In the genomic region with DNA sequence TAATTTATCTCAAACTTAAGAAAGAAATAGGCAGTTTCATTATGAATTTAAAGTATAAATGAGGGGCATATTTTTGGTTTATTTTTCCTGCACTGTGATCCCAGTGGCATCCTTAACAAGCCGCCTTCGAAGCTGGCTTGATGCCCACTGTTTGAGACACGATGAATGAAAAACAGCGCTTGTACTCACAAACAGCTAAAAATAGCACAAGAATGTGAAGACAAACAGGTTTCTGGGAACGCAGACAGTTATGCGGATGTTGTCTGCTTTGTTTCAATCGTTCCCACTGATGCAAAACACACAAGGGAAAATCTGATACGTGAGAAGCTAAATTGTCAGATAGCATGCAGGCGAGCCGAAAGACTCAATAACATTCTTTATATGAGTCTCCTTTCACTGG, we compare ENCODE assay signal across 10 mouse cellular contexts.
DNase-seq lines count a peak whose midpoint lies in the region; ATAC-seq lines count a peak whose summit lies in the region.
"Had no signal": no experiment of that assay in that cellular context is flagged by ENCODE, and none has a peak within 500 bp of the region (broad histone marks: within the 10 kb centered on the region; RNA-seq: fewer than 3 reads in every experiment).

No protein-coding gene starts in this region.

- no peak for ATAC-seq in intestine, embryonic 14.5 days (replicated peaks; ENCODE audit: low FRiP score, low TSS enrichment, low read depth)
- ATAC-seq in intestine, embryonic 16.5 days: no peak
- ATAC-seq in embryonic facial prominence, embryonic 15.5 days (ENCODE audit: insufficient number of reproducible peaks, low FRiP score, low TSS enrichment, low read depth): no peak
- ATAC-seq: Patski had no signal

- no peaks in the 10 kb centered on the region for H3K4me1 ChIP-seq in intestine, embryonic 14.5 days (replicated peaks; ENCODE audit: control insufficient read depth, insufficient read depth, low read length)
- no peaks in the 10 kb centered on the region for H3K4me1 ChIP-seq in intestine, embryonic 16.5 days (ENCODE audit: control insufficient read depth, insufficient read depth, low read length)
- H3K4me1 ChIP-seq in embryonic facial prominence, embryonic 15.5 days: no peaks in the 10 kb centered on the region
- H3K4me1 ChIP-seq: liver, embryonic 15.5 days had no signal

- no peak overlapping the region for H3K27ac ChIP-seq in intestine, embryonic 14.5 days (ENCODE audit: low read depth)
- H3K27ac ChIP-seq in intestine, embryonic 16.5 days (ENCODE audit: low read length): no peak overlapping the region
- H3K27ac ChIP-seq in embryonic facial prominence, embryonic 15.5 days (replicated peaks): no peak overlapping the region
- H3K27ac ChIP-seq: liver, embryonic 15.5 days had no signal

- no peaks in the 10 kb centered on the region for H3K9me3 ChIP-seq in intestine, embryonic 14.5 days (ENCODE audit: control insufficient read depth, low read length)
- H3K9me3 ChIP-seq in intestine, embryonic 16.5 days (ENCODE audit: control insufficient read depth, low read length): no peaks in the 10 kb centered on the region
- no peaks in the 10 kb centered on the region for H3K9me3 ChIP-seq in embryonic facial prominence, embryonic 15.5 days (replicated peaks)
- H3K9me3 ChIP-seq: liver, embryonic 15.5 days had no signal

- DNase-seq in intestine, embryonic 14.5 days (ENCODE audit: low spot score): no peak
- DNase-seq in MN1 (ENCODE audit: low spot score): peak; percentile 20
- peak; percentile 29 for DNase-seq in kidney, postnatal 14 days
- DNase-seq in embryo, embryonic 10 days (ENCODE audit: low spot score): no peak
- DNase-seq in urinary bladder, adult 18-20 months (ENCODE audit: low spot score in 2 of 2): no peak
- no peak for DNase-seq in thymus, postnatal 14 days

- no peak overlapping the region for H3K9ac ChIP-seq in intestine, embryonic 14.5 days (ENCODE audit: low read length)
- no peak overlapping the region for H3K9ac ChIP-seq in intestine, embryonic 16.5 days (ENCODE audit: low read depth, low read length)
- H3K9ac ChIP-seq in embryonic facial prominence, embryonic 15.5 days: no peak overlapping the region
- H3K9ac ChIP-seq: liver, embryonic 15.5 days had no signal

- H3K27me3 ChIP-seq in intestine, embryonic 14.5 days (replicated peaks; ENCODE audit: control insufficient read depth, insufficient read depth, low read length): no peaks in the 10 kb centered on the region
- no peaks in the 10 kb centered on the region for H3K27me3 ChIP-seq in intestine, embryonic 16.5 days (replicated peaks; ENCODE audit: control insufficient read depth, insufficient read depth, low read length)
- H3K27me3 ChIP-seq in embryonic facial prominence, embryonic 15.5 days: no peaks in the 10 kb centered on the region
- H3K27me3 ChIP-seq: liver, embryonic 15.5 days had no signal

- H3K4me2 ChIP-seq in intestine, embryonic 14.5 days (ENCODE audit: low read length): 0 out of 2 replicates have a peak overlapping the region, but pooled peaks have one; percentile 16
- no peak overlapping the region for H3K4me2 ChIP-seq in intestine, embryonic 16.5 days (ENCODE audit: low read depth, low read length)
- peak overlapping the region; percentile 13; the same call in 1 of the 2 replicates for H3K4me2 ChIP-seq in embryonic facial prominence, embryonic 15.5 days (replicated peaks)
- H3K4me2 ChIP-seq: liver, embryonic 15.5 days had no signal

- H3K4me3 ChIP-seq in intestine, embryonic 14.5 days (ENCODE audit: low read depth, low read length): no peak overlapping the region
- H3K4me3 ChIP-seq in intestine, embryonic 16.5 days (ENCODE audit: low read length): no peak overlapping the region
- no peak overlapping the region for H3K4me3 ChIP-seq in embryonic facial prominence, embryonic 15.5 days (replicated peaks)
- H3K4me3 ChIP-seq: liver, embryonic 15.5 days had no signal

- WGBS in intestine, embryonic 14.5 days: 42% methylated on average over 10 of the region's 10 CpGs
- WGBS in intestine, embryonic 16.5 days: 43% methylated on average over 10 of the region's 10 CpGs
- 20% methylated on average over 10 of the region's 10 CpGs for WGBS in embryonic facial prominence, embryonic 15.5 days

- no peaks in the 10 kb centered on the region for H3K36me3 ChIP-seq in intestine, embryonic 14.5 days (ENCODE audit: control insufficient read depth, insufficient read depth, low read length)
- no peaks in the 10 kb centered on the region for H3K36me3 ChIP-seq in intestine, embryonic 16.5 days (ENCODE audit: control insufficient read depth, insufficient read depth, low read length)
- H3K36me3 ChIP-seq in embryonic facial prominence, embryonic 15.5 days: no peaks in the 10 kb centered on the region
- H3K36me3 ChIP-seq: liver, embryonic 15.5 days had no signal

Comparison
In these comparisons a context has a peak if more than half of its experiments do, and no peak if none do; other contexts are left out.
1. DNase-seq: peak in MN1 (single experiment) and kidney, postnatal 14 days (single experiment); none in intestine, embryonic 14.5 days (single experiment), embryo, embryonic 10 days (single experiment), urinary bladder, adult 18-20 months (0 of 2) and thymus, postnatal 14 days (single experiment).